Mouse (Mus musculus): ENCODE data around the gene Gm9945. TPM values are rescaled to one million over a fixed set of nuclear protein-coding genes. Genes with fewer than 3 reads are reported as not detected.

Gene Gm9945
- total RNA-seq, 2 experiments from 2014 or later, result 1.8 to 2.2 TPM

GRCm38 (mm10) chr11:53528397-53529252, 48.7 kb downstream of the Gm9945 start:
- no peak for DNase-seq (ENCODE audit: extremely low spot score in 1 of 2, low spot score in 2 of 2)
- intact Hi-C loops (cut with DNase I), result no loop called here
- TF ChIP-seq CTCF (IDR thresholded peaks at IDR 0.05), result no peak
- Histone ChIP-seq H3K4me3 (no peak overlapping the region), H3K27ac (peak overlapping the region; percentile 99)

- H3K4me3 ChIP-seq, result no peak overlapping the region
- intact Hi-C loops (cut with DNase I), result no loop called here
- H3K27ac ChIP-seq, result peak overlapping the region; percentile 99
- no peak for TF ChIP-seq CTCF (IDR thresholded peaks at IDR 0.05)
- peak in 1 of 2 experiments; percentile 53 for DNase-seq (ENCODE audit: extremely low spot score in 1 of 2, low spot score in 2 of 2)
Observed at GRCm38 (mm10) chr11:53529253-53529557, 49.2 kb downstream of the Gm9945 start.

GRCm38 (mm10) chr11:53530001-53530400, 50.0 kb downstream of the Gm9945 start:
- peak overlapping the region; percentile 38; the same call in 1 of the 2 replicates for H3K27ac ChIP-seq
- no peak for TF ChIP-seq CTCF (IDR thresholded peaks at IDR 0.05)
- DNase-seq (ENCODE audit: extremely low spot score in 1 of 2, low spot score in 2 of 2), result no peak
- no peak overlapping the region for H3K4me3 ChIP-seq
- intact Hi-C loops (cut with DNase I), result no loop called here

Other genes starting within 250 kb of the Gm9945 start
- 100 to 1,000 TPM; 171 to 189 TPM for gene Hspa4, start 179.7 kb upstream of the Gm9945 start, total RNA-seq (2021)
- 10 to 100 TPM; 10.4 TPM for gene Zcchc10, start 155.5 kb upstream of the Gm9945 start, total RNA-seq (2021)
- 100 to 1,000 TPM; 187 to 201 TPM for gene Aff4, start 129.3 kb upstream of the Gm9945 start, total RNA-seq (2021)
- not detected for gene Leap2, start 57.0 kb upstream of the Gm9945 start, total RNA-seq (2021)
- 100 to 1,000 TPM; 388 to 436 TPM for gene Uqcrq, start 49.3 kb upstream of the Gm9945 start, total RNA-seq (2021)
- gene Gdf9, start 49.1 kb upstream of the Gm9945 start, total RNA-seq (2021), result 1 to 10 TPM in 1 of 2 experiments, under 1 TPM in 1; 0.89 to 1.1 TPM
- gene Gm10447, start 23.1 kb upstream of the Gm9945 start, total RNA-seq (2021), result under 1 TPM; 0.33 to 0.34 TPM
- 1 to 10 TPM; 5.4 to 6.3 TPM for gene Shroom1, start 23.0 kb upstream of the Gm9945 start, total RNA-seq (2021)
- gene Gm9837, start 9.7 kb upstream of the Gm9945 start, total RNA-seq (2021), result under 1 TPM in 1 of 2 experiments, not detected in 1; 0.84 TPM
- 10 to 100 TPM; 68.8 to 83.8 TPM for gene Sowaha, start 108 bp downstream of the Gm9945 start, total RNA-seq (2021)
- 100 to 1,000 TPM; 304 to 314 TPM for gene Sept8, start 39.1 kb downstream of the Gm9945 start, total RNA-seq (2021)
- 100 to 1,000 TPM; 127 to 131 TPM for gene Kif3a, start 87.2 kb downstream of the Gm9945 start, total RNA-seq (2021)
- gene Il4, start 138.5 kb downstream of the Gm9945 start, total RNA-seq (2021), result not detected
- gene Il13, start 154.5 kb downstream of the Gm9945 start, total RNA-seq (2021), result not detected
- gene Rad50, start 227.2 kb downstream of the Gm9945 start, total RNA-seq (2021), result 10 to 100 TPM; 10.9 to 12.0 TPM
- gene Il5, start 240.6 kb downstream of the Gm9945 start, total RNA-seq (2021), result not detected

All from left cerebral cortex, adult 2 months (tissue).